Mouse (Mus musculus) heart, embryonic 14.5 days (tissue): ENCODE results near the gene Rft1. TPM values are rescaled to one million over a fixed set of nuclear protein-coding genes. Genes with fewer than 3 reads are reported as not detected.
A peak's percentile ranks its signal among the peaks of the same experiment; 100 is the strongest.

Experiments
- ATAC-seq: fragments of 200-750 bp; cut with Nextera tagmentation; 2 replicates; pipeline ENCODE4 v1.8.0; 2017; ENCODE audit warnings: low read depth, moderate TSS enrichment; ENCODE audit not compliant: insufficient number of reproducible peaks, insufficient read depth, low FRiP score
- H3K27ac ChIP-seq, 2 experiments: fragments of 200-500 bp in 1 of 2; fragments of 300-500 bp in 1 of 2; sonication (generic) in 1 of 2; replicated peaks in 1 of 2; 2 replicates each; pipeline ENCODE4 v1.5.1; 2012 to 2014; ENCODE audit warnings: low read depth in 2 of 2, low read length in 2 of 2, control low read depth in 1 of 2, mild to moderate bottlenecking in 1 of 2, mixed read lengths in 1 of 2; ENCODE audit not compliant: control insufficient read depth in 1 of 2, insufficient read depth in 1 of 2
- H3K27me3 ChIP-seq: fragments of 300-500 bp; sonication (generic); 2 replicates; pipeline ENCODE4 v1.6.1; 2014; ENCODE audit warnings: mild to moderate bottlenecking, low read length, control low read depth; ENCODE audit not compliant: control insufficient read depth, insufficient read depth
- H3K36me3 ChIP-seq: fragments of 300-500 bp; sonication (generic); 2 replicates; pipeline ENCODE4 v1.6.1; 2014; ENCODE audit warnings: mild to moderate bottlenecking, control low read depth, low read length, mixed read lengths; ENCODE audit not compliant: control insufficient read depth, insufficient read depth
- H3K4me1 ChIP-seq, 2 experiments: fragments of 200-500 bp in 1 of 2; fragments of 300-500 bp in 1 of 2; sonication (generic) in 1 of 2; 2 replicates each; pipeline ENCODE4 v1.6.1; 2012 to 2014; ENCODE audit warnings: low read length in 2 of 2, control low read depth in 1 of 2, mixed read lengths in 1 of 2; ENCODE audit not compliant: control insufficient read depth in 2 of 2, insufficient read depth in 2 of 2
- H3K4me2 ChIP-seq: fragments of 300-500 bp; sonication (generic); 2 replicates; pipeline ENCODE4 v1.6.1; 2014; ENCODE audit warnings: mild to moderate bottlenecking, low read length
- H3K4me3 ChIP-seq, 2 experiments: fragments of 200-500 bp in 1 of 2; fragments of 300-500 bp in 1 of 2; sonication (generic) in 1 of 2; 2 replicates each; pipeline ENCODE4 v1.5.1; 2012 to 2014; ENCODE audit warnings: low read length in 2 of 2, mild to moderate bottlenecking in 2 of 2, control low read depth in 1 of 2, low read depth in 1 of 2, moderate library complexity in 1 of 2; ENCODE audit not compliant: control insufficient read depth in 1 of 2, insufficient read depth in 1 of 2
- H3K9ac ChIP-seq: fragments of 300-500 bp; sonication (generic); 2 replicates; pipeline ENCODE4 v1.6.1; 2014; ENCODE audit warnings: mild to moderate bottlenecking, low read length
- H3K9me3 ChIP-seq: fragments of 300-500 bp; sonication (generic); 2 replicates; pipeline ENCODE4 v1.6.1; 2016; ENCODE audit warnings: low read length, control low read depth; ENCODE audit not compliant: control insufficient read depth
- WGBS: fragments of 180-500 bp; shearing (Covaris S2); extraction: QIAGEN DNeasy Blood & Tissue Kit; methylation state at CpG from one replicate; pipeline ENCODE4 v1.1.7; 2014; 5-methylcytosine and 5-hydroxymethylcytosine counted together
- polyA plus RNA-seq: library from polyadenylated mRNA; unstranded; fragments of >200 nt; fragmentation: Nextera tagmentation; extraction: Ambion mirVana; gene quantifications from 2 replicates; pipeline ENCODE4 v1.2.1, GENCODE M21; 2014

The Rft1 gene
- polyA plus RNA-seq, 1 experiment from 2014 or later = 11.8 TPM

DNA sequence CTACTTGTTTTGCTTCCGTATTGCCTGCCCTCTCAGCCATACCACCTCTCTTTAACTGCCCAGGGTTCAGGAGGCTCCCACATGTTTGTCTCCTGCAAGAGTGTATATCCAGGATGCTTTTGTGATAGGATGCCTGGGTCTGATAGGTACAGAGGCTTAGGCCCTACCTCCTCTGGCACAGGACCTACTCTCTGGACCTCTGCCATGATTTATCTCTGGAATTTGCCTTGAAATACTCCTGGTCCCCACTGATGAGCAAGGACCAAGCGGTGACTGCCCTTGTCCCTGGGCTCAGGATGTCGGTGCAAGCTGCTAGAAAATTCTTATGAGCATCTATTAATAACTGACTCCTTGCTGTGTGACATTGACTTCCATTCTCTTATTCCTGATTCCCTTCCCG is 16.2 kb upstream of the Rft1 start:
- no peak overlapping the region for H3K9ac ChIP-seq
- H3K27me3 ChIP-seq = no peaks in the 10 kb centered on the region
- WGBS = 16% methylated on average over 4 of the region's 4 CpGs
- H3K9me3 ChIP-seq = no peaks in the 10 kb centered on the region
- peaks cover 28 to 36% of the 10 kb centered on the region in 2 experiments for H3K4me1 ChIP-seq
- no peaks in the 10 kb centered on the region for H3K36me3 ChIP-seq
- no peak overlapping the region for H3K4me3 ChIP-seq
- ATAC-seq = peak; percentile 70
- H3K4me2 ChIP-seq = peak overlapping the region; percentile 12; the same call in 1 of the 2 replicates
- peak overlapping the region; percentile 24 to 85 for H3K27ac ChIP-seq

DNA sequence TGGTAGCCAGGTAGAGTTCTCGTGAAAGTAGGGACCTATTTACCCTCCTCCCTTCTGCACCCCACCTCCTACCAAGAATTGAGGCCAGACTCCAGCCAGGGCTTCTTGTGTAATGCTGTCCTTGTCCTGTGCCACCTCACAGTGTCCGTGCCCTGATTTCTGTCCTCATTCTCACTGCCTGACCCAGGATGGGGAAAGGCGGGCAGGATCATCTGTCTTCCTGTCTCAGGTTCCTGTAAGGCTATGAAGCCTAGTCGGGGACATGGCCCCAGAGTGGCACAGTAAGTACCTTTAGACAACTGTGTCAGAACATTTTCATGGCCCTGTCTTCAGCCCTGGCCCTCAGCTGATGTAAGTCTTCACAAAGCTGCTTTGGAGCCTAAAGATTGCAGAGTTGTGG is 15.5 kb upstream of the Rft1 start:
- H3K36me3 ChIP-seq = no peaks in the 10 kb centered on the region
- WGBS = 83% methylated on average over 4 of the region's 4 CpGs
- H3K27me3 ChIP-seq = no peaks in the 10 kb centered on the region
- ATAC-seq = no peak
- peaks cover 28 to 36% of the 10 kb centered on the region in 2 experiments for H3K4me1 ChIP-seq
- H3K9me3 ChIP-seq = no peaks in the 10 kb centered on the region
- H3K4me3 ChIP-seq = no peak overlapping the region
- H3K9ac ChIP-seq = no peak overlapping the region
- no peak overlapping the region for H3K4me2 ChIP-seq
- peak overlapping the region; percentile 24 to 85 for H3K27ac ChIP-seq

DNA sequence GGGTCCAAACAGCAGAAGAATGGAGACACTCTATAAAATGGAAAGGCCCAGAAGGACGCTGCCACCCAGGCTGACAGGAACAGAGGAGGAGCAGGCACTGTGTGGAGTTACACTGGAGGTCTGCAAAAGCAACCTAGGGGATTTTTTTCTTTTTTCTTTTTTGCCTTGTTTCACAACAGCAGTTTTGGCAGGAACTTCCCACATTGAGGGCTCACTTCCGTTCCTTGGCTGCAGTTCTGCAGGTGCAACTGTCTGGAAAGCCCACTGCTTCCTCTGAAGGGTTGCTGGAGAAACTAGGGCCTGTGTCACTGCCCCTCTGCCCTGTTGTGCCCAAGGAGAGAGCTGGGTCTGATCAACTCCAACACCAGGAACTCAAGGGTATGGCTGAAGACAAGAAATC is 12.4 kb upstream of the Rft1 start:
- Histone ChIP-seq H3K4me1 (peaks cover 19 to 21% of the 10 kb centered on the region in 2 experiments), H3K36me3 (no peaks in the 10 kb centered on the region), H3K27me3 (no peaks in the 10 kb centered on the region), H3K9ac (no peak overlapping the region), H3K9me3 (no peaks in the 10 kb centered on the region), H3K4me2 (no peak overlapping the region), H3K4me3 (no peak overlapping the region), H3K27ac (no peak overlapping the region)
- no peak for ATAC-seq
- WGBS = 72% methylated on average over 2 of the region's 2 CpGs

DNA sequence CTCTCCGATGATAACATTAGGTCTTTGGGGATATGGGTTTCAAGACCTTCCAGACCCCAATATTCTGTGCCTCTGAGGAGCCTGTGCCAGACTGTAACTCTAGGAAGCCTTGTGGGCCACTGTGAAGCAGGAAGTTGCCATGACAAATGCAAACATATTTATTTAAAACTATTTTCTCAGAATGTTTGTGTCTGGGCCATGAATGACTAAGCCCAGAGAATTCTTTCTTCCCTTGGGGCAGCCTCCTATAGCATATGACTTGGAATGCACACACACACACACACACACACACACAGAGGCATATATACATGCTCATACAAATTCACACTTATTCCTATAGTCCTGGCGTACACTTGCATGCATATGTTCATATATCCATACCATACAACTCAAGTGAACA is 10.1 kb upstream of the Rft1 start:
- H3K9me3 ChIP-seq = no peaks in the 10 kb centered on the region
- no peak overlapping the region for H3K27ac ChIP-seq
- no peak overlapping the region for H3K4me3 ChIP-seq
- peaks cover 0 to under 1% of the 10 kb centered on the region in 2 experiments; a peak in 1 of 4 replicates for H3K4me1 ChIP-seq
- H3K36me3 ChIP-seq = no peaks in the 10 kb centered on the region
- no peak overlapping the region for H3K4me2 ChIP-seq
- no peak for ATAC-seq
- no peaks in the 10 kb centered on the region for H3K27me3 ChIP-seq
- H3K9ac ChIP-seq = no peak overlapping the region
- whole genome bisulfite sequencing = 88% methylated on average over 2 of the region's 2 CpGs

DNA sequence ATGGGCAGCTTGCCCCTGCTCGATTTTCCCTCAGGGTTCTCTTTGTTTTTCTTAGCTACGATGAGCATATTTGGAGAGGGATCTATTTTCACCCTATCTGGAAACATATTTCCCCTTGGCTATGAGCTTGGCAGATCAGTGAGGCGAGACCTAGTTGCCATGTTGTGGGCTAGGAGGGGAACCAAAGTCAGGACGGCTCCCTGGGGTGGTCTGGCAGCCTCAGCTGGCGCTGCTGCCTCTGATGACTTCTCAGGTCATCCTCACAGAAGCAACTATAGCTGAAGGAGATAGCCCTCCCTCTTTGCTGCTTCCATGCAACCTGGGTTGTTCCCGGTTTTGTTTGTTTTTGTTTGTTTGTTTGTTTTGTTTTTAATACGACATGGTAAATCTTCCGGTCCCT is 9.1 kb upstream of the Rft1 start:
- Histone ChIP-seq H3K4me1 (no peaks in the 10 kb centered on the region), H3K9me3 (no peaks in the 10 kb centered on the region), H3K36me3 (no peaks in the 10 kb centered on the region), H3K27ac (no peak overlapping the region), H3K9ac (no peak overlapping the region), H3K27me3 (no peaks in the 10 kb centered on the region), H3K4me3 (no peak overlapping the region), H3K4me2 (no peak overlapping the region)
- ATAC-seq = no peak
- 58% methylated on average over 8 of the region's 8 CpGs for WGBS

DNA sequence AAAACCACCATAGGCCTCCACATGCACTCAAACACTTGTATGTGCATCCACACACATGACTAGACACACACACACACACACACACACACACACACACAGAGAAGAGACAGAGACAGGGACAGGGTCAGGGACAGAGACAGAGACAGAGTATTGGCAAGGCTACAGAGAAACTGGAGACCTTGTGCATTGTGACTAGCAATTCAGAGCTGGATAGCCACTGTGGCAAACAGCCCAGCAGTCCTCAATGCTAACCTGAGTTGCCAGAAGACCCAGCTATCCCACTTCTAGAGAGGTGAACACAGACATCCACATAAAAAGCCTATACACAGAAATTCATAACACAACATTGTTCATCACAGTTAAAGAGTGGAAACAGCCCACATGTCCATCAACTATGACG is 7.7 kb upstream of the Rft1 start:
- H3K27ac ChIP-seq = no peak overlapping the region
- no peak for ATAC-seq
- H3K9me3 ChIP-seq = no peaks in the 10 kb centered on the region
- H3K27me3 ChIP-seq = no peaks in the 10 kb centered on the region
- peaks cover 4% of the 10 kb centered on the region in 2 experiments; a peak in 2 of 4 replicates for H3K4me1 ChIP-seq
- H3K4me2 ChIP-seq = no peak overlapping the region
- H3K4me3 ChIP-seq = no peak overlapping the region
- no peaks in the 10 kb centered on the region for H3K36me3 ChIP-seq
- 75% methylated on average over 1 of the region's 1 CpGs for WGBS
- H3K9ac ChIP-seq = no peak overlapping the region

DNA sequence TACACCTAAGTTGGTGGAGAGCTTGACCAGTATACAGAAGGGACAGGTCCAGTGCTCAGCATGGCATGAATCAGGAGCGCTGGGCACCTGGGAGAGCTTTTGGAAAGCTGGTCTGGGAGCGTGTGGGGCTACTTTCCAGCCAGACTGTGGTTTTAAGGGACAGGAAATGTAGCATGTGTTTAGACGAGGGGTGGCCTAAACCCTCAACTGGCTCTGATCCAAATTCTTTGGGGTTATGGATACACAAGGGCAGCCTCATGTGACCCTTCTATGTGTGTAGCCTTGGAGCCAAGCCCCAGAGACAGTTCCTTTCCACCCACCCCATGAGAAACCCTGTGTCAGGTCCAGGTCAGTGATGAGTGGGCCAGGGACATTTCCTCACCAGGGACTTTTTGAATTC is 5.7 kb upstream of the Rft1 start:
- Histone ChIP-seq H3K4me3 (no peak overlapping the region), H3K27ac (no peak overlapping the region), H3K9ac (no peak overlapping the region), H3K27me3 (no peaks in the 10 kb centered on the region), H3K4me2 (no peak overlapping the region), H3K4me1 (peaks cover 4% of the 10 kb centered on the region in 2 experiments; a peak in 2 of 4 replicates), H3K36me3 (no peaks in the 10 kb centered on the region), H3K9me3 (no peaks in the 10 kb centered on the region)
- no peak for ATAC-seq
- 49% methylated on average over 3 of the region's 3 CpGs for WGBS

DNA sequence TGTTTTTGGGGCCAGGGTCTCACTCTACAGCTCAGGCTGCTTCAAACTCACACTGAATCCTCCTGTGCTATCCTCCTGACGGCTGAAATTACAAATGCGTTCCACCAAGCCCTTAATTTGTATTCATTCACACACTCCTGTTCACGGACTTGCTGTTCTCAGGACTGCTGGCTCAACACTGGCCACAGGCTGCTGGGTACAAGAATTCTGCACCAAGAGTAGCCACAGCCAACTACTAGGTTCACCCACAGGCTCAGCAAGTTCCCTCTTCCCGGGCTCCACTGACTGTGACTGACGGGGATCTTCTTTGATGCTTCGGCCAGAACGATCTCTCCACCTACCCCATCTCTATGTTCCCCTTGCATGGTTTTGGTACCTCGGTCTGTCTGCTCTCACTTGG is 4.4 kb upstream of the Rft1 start:
- Histone ChIP-seq H3K4me2 (no peak overlapping the region), H3K9me3 (no peaks in the 10 kb centered on the region), H3K27ac (no peak overlapping the region), H3K36me3 (no peaks in the 10 kb centered on the region), H3K27me3 (no peaks in the 10 kb centered on the region), H3K4me1 (peaks cover 4 to 6% of the 10 kb centered on the region in 2 experiments; a peak in 3 of 4 replicates), H3K4me3 (no peak overlapping the region), H3K9ac (no peak overlapping the region)
- ATAC-seq = no peak
- WGBS = 77% methylated on average over 8 of the region's 8 CpGs
